Mouse (Mus musculus): Measurements from ENCODE around the gene Wscd2. TPM values are rescaled to one million over a fixed set of nuclear protein-coding genes. Genes with fewer than 3 reads are reported as not detected.
"Not testable (repeated sequence)": the region's sequence is repeated elsewhere in the genome, so short reads cannot be mapped to it uniquely, and the experiment has no call there.

Wscd2 gene
- polyA plus RNA-seq, 1 experiment from 2014 or later: 11.3 TPM

GRCm38 (mm10) chr5:113577555-113577954, 87.4 kb downstream of the Wscd2 start:
- H3K9ac ChIP-seq (replicated peaks; ENCODE audit: low read depth, low read length): peak overlapping the region; percentile 35
- H3K4me3 ChIP-seq (replicated peaks; ENCODE audit: low read length): peak overlapping the region; percentile 22
- H3K9me3 ChIP-seq (ENCODE audit: control insufficient read depth, low read length): no peaks in the 10 kb centered on the region
- ATAC-seq: peak; percentile 74; the same call in 1 of the 2 replicates
- H3K27ac ChIP-seq (ENCODE audit: low read length): no peak overlapping the region
- peaks cover 22% of the 10 kb centered on the region for H3K4me1 ChIP-seq (replicated peaks; ENCODE audit: control insufficient read depth, insufficient read depth, low read length)
- peak overlapping the region; percentile 36 for H3K4me2 ChIP-seq (ENCODE audit: low read length)
- 64% methylated on average over 7 of the region's 7 CpGs for WGBS
- no peaks in the 10 kb centered on the region for H3K36me3 ChIP-seq (ENCODE audit: control insufficient read depth, insufficient read depth)
- no peaks in the 10 kb centered on the region for H3K27me3 ChIP-seq (replicated peaks; ENCODE audit: control insufficient read depth, insufficient read depth, low read length)

- Histone ChIP-seq H3K9me3 (ENCODE audit: control insufficient read depth, low read length) (no peaks in the 10 kb centered on the region), H3K9ac (replicated peaks; ENCODE audit: low read depth, low read length) (no peak overlapping the region), H3K4me2 (ENCODE audit: low read length) (no peak overlapping the region), H3K27ac (ENCODE audit: low read length) (no peak overlapping the region), H3K4me1 (replicated peaks; ENCODE audit: control insufficient read depth, insufficient read depth, low read length) (peaks cover 22% of the 10 kb centered on the region), H3K27me3 (replicated peaks; ENCODE audit: control insufficient read depth, insufficient read depth, low read length) (no peaks in the 10 kb centered on the region), H3K36me3 (ENCODE audit: control insufficient read depth, insufficient read depth) (no peaks in the 10 kb centered on the region), H3K4me3 (replicated peaks; ENCODE audit: low read length) (no peak overlapping the region)
- WGBS: 63% methylated on average over 6 of the region's 6 CpGs
- ATAC-seq: no peak
Observed at GRCm38 (mm10) chr5:113578428-113578827, 88.3 kb downstream of the Wscd2 start.

GRCm38 (mm10) chr5:113579128-113579527, 89.0 kb downstream of the Wscd2 start:
- no peak overlapping the region for H3K4me3 ChIP-seq (replicated peaks; ENCODE audit: low read length)
- no peak for ATAC-seq
- H3K9me3 ChIP-seq (ENCODE audit: control insufficient read depth, low read length): no peaks in the 10 kb centered on the region
- peaks cover 22% of the 10 kb centered on the region for H3K4me1 ChIP-seq (replicated peaks; ENCODE audit: control insufficient read depth, insufficient read depth, low read length)
- H3K27ac ChIP-seq (ENCODE audit: low read length): no peak overlapping the region
- no peaks in the 10 kb centered on the region for H3K27me3 ChIP-seq (replicated peaks; ENCODE audit: control insufficient read depth, insufficient read depth, low read length)
- no peaks in the 10 kb centered on the region for H3K36me3 ChIP-seq (ENCODE audit: control insufficient read depth, insufficient read depth)
- H3K4me2 ChIP-seq (ENCODE audit: low read length): no peak overlapping the region
- 73% methylated on average over 4 of the region's 4 CpGs for WGBS
- H3K9ac ChIP-seq (replicated peaks; ENCODE audit: low read depth, low read length): no peak overlapping the region

GRCm38 (mm10) chr5:113580248-113580647, 90.1 kb downstream of the Wscd2 start:
- H3K4me2 ChIP-seq (ENCODE audit: low read length): no peak overlapping the region
- WGBS: 42% methylated on average over 8 of the region's 8 CpGs
- H3K27me3 ChIP-seq (replicated peaks; ENCODE audit: control insufficient read depth, insufficient read depth, low read length): no peaks in the 10 kb centered on the region
- ATAC-seq: no peak
- H3K36me3 ChIP-seq (ENCODE audit: control insufficient read depth, insufficient read depth): no peaks in the 10 kb centered on the region
- no peaks in the 10 kb centered on the region for H3K9me3 ChIP-seq (ENCODE audit: control insufficient read depth, low read length)
- no peak overlapping the region for H3K4me3 ChIP-seq (replicated peaks; ENCODE audit: low read length)
- H3K9ac ChIP-seq (replicated peaks; ENCODE audit: low read depth, low read length): no peak overlapping the region
- H3K4me1 ChIP-seq (replicated peaks; ENCODE audit: control insufficient read depth, insufficient read depth, low read length): peaks cover 22% of the 10 kb centered on the region
- H3K27ac ChIP-seq (ENCODE audit: low read length): no peak overlapping the region

- Histone ChIP-seq H3K9me3 (ENCODE audit: control insufficient read depth, low read length) (no peaks in the 10 kb centered on the region), H3K4me1 (replicated peaks; ENCODE audit: control insufficient read depth, insufficient read depth, low read length) (peaks cover 22% of the 10 kb centered on the region), H3K9ac (replicated peaks; ENCODE audit: low read depth, low read length) (no peak overlapping the region), H3K4me2 (ENCODE audit: low read length) (no peak overlapping the region), H3K4me3 (replicated peaks; ENCODE audit: low read length) (no peak overlapping the region), H3K27ac (ENCODE audit: low read length) (no peak overlapping the region), H3K27me3 (replicated peaks; ENCODE audit: control insufficient read depth, insufficient read depth, low read length) (no peaks in the 10 kb centered on the region), H3K36me3 (ENCODE audit: control insufficient read depth, insufficient read depth) (no peaks in the 10 kb centered on the region)
- ATAC-seq: no peak
- 63% methylated on average over 9 of the region's 9 CpGs for WGBS
Observed at GRCm38 (mm10) chr5:113580801-113581200, 90.7 kb downstream of the Wscd2 start.

- WGBS: 71% methylated on average over 5 of the region's 5 CpGs
- ATAC-seq: no peak
- no peaks in the 10 kb centered on the region for H3K36me3 ChIP-seq (ENCODE audit: control insufficient read depth, insufficient read depth)
- no peak overlapping the region for H3K27ac ChIP-seq (ENCODE audit: low read length)
- H3K27me3 ChIP-seq (replicated peaks; ENCODE audit: control insufficient read depth, insufficient read depth, low read length): no peaks in the 10 kb centered on the region
- no peak overlapping the region for H3K4me2 ChIP-seq (ENCODE audit: low read length)
- H3K4me1 ChIP-seq (replicated peaks; ENCODE audit: control insufficient read depth, insufficient read depth, low read length): peaks cover 8% of the 10 kb centered on the region; the same call in 1 of the 2 replicates
- H3K9ac ChIP-seq (replicated peaks; ENCODE audit: low read depth, low read length): no peak overlapping the region
- no peaks in the 10 kb centered on the region for H3K9me3 ChIP-seq (ENCODE audit: control insufficient read depth, low read length)
- no peak overlapping the region for H3K4me3 ChIP-seq (replicated peaks; ENCODE audit: low read length)
Observed at GRCm38 (mm10) chr5:113583424-113584162, 93.5 kb downstream of the Wscd2 start.

- WGBS: 59% methylated on average over 6 of the region's 6 CpGs
- H3K4me2 ChIP-seq (ENCODE audit: low read length): no peak overlapping the region
- H3K27ac ChIP-seq (ENCODE audit: low read length): no peak overlapping the region
- H3K36me3 ChIP-seq (ENCODE audit: control insufficient read depth, insufficient read depth): no peaks in the 10 kb centered on the region
- ATAC-seq: no peak
- no peak overlapping the region for H3K4me3 ChIP-seq (replicated peaks; ENCODE audit: low read length)
- H3K9me3 ChIP-seq (ENCODE audit: control insufficient read depth, low read length): no peaks in the 10 kb centered on the region
- H3K4me1 ChIP-seq (replicated peaks; ENCODE audit: control insufficient read depth, insufficient read depth, low read length): 0 out of 2 replicates have a peak, but pooled peaks cover 5% of the 10 kb centered on the region
- H3K9ac ChIP-seq (replicated peaks; ENCODE audit: low read depth, low read length): no peak overlapping the region
- H3K27me3 ChIP-seq (replicated peaks; ENCODE audit: control insufficient read depth, insufficient read depth, low read length): no peaks in the 10 kb centered on the region
Observed at GRCm38 (mm10) chr5:113584439-113584838, 94.3 kb downstream of the Wscd2 start.

- WGBS: 80% methylated on average over 17 of the region's 17 CpGs
- not testable (repeated sequence) for H3K27me3 ChIP-seq (replicated peaks; ENCODE audit: control insufficient read depth, insufficient read depth, low read length); H3K9ac ChIP-seq (replicated peaks; ENCODE audit: low read depth, low read length); H3K36me3 ChIP-seq (ENCODE audit: control insufficient read depth, insufficient read depth); ATAC-seq; H3K4me1 ChIP-seq (replicated peaks; ENCODE audit: control insufficient read depth, insufficient read depth, low read length); H3K4me2 ChIP-seq (ENCODE audit: low read length); H3K4me3 ChIP-seq (replicated peaks; ENCODE audit: low read length); H3K27ac ChIP-seq (ENCODE audit: low read length); H3K9me3 ChIP-seq (ENCODE audit: control insufficient read depth, low read length)
Observed at GRCm38 (mm10) chr5:113585619-113586457, 95.7 kb downstream of the Wscd2 start.

GRCm38 (mm10) chr5:113586458-113586849, 96.3 kb downstream of the Wscd2 start:
- H3K4me1 ChIP-seq (replicated peaks; ENCODE audit: control insufficient read depth, insufficient read depth, low read length): not testable (repeated sequence)
- WGBS: 39% methylated on average over 5 of the region's 5 CpGs

More at GRCm38 (mm10) chr5:113586458-113586849, 96.3 kb downstream of the Wscd2 start:
- not testable (repeated sequence) for H3K4me2 ChIP-seq (ENCODE audit: low read length); H3K27ac ChIP-seq (ENCODE audit: low read length); H3K9ac ChIP-seq (replicated peaks; ENCODE audit: low read depth, low read length); H3K9me3 ChIP-seq (ENCODE audit: control insufficient read depth, low read length); H3K36me3 ChIP-seq (ENCODE audit: control insufficient read depth, insufficient read depth); ATAC-seq; H3K4me3 ChIP-seq (replicated peaks; ENCODE audit: low read length); H3K27me3 ChIP-seq (replicated peaks; ENCODE audit: control insufficient read depth, insufficient read depth, low read length)

Data from forebrain, embryonic 16.5 days (tissue).